Mouse (Mus musculus) embryo, embryonic 11.5 days (tissue): ENCODE measurements around the gene Ccl27b.
"Not testable (repeated sequence)": the region's sequence is repeated elsewhere in the genome, so short reads cannot be mapped to it uniquely, and the experiment has no call there.

Experiments
- DNase-seq: peaks from one replicate; pipeline ENCODE4 v3.0.0-alpha.2; 2012; ENCODE audit warnings: low read depth, low spot score

Ccl27b gene

GRCm38 (mm10) chr4:42654951-42655350, at the start of gene Ccl27b:
TSS of gene Ccl27b (plus strand) at chr4:42655251.
- DNase-seq, result not testable (repeated sequence)

DNA sequence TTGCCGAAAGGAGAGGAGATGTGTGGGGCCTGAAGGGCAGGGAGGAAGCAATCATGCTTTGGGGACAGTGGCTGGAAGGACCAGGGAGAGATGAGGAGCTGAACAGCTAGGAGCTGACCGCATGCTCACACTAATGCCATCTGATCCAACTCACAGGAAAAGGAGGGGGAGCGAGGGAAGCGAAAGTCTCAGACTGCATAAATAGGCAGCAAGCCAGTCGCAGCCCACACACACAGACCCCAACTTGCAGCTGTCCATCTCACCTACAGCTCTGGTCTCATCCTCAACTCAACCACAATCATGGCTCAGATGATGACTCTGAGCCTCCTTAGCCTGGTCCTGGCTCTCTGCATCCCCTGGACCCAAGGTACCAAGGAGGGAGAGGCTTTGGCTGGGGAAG, 43.2 kb upstream of the Ccl27b start, which contains the start of gene Gm10591:
Gene Gm10591, plus strand, starts transcription at position 301 of the 400 bp plus-strand sequence.
- not testable (repeated sequence) for DNase-seq

DNA sequence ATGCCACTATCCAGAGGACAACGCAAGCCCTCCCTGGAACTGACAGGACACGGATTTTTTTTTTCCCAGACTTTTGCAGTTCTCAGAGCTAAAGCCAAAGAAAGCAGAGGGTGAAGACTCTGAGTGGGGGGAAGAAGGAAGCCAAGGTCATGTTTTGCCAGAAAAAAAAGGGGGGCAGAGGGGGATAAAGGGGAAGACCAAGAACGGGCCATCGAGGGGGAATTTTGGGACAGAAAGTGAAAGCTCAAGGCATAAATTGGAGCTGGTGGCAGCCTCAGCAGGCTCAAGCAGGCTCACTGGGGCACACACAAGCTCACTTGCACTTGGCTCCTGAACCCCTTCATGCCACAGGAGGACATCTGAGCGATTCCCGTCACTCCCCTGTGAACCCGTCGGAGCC, 25.6 kb upstream of the Ccl27b start, which contains the start of gene Gm2564:
Gene Gm2564, plus strand, starts transcription at position 301 of the 400 bp plus-strand sequence.
- DNase-seq, result not testable (repeated sequence)

DNA sequence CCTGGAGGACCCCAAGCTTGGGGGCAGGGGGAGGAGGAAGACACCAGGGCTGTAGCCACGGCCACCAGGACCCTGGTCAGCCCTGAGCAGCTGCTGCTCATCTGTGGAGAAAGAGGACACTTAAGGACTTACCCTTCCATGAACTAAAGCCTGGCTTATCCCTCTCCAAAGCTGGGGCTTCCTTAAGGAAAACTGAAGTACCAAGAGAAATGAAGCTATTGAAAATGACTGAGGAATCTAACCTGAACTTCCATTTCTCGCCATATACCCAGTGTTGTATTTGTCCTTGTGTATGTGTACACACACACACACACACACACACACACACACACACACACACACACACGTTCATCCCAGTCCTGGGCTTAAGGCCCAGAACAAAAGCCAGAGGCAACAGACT, 6.7 kb downstream of the Ccl27b start, which contains the start of gene Il11ra2:
Gene Il11ra2, minus strand, starts transcription at position 101 of the 400 bp plus-strand sequence.
- DNase-seq, result not testable (repeated sequence)

GRCm38 (mm10) chr4:42675415-42675814, 20.4 kb downstream of the Ccl27b start:
- not testable (repeated sequence) for DNase-seq

GRCm38 (mm10) chr4:42679365-42679764, 24.3 kb downstream of the Ccl27b start:
- DNase-seq, result not testable (repeated sequence)

DNA sequence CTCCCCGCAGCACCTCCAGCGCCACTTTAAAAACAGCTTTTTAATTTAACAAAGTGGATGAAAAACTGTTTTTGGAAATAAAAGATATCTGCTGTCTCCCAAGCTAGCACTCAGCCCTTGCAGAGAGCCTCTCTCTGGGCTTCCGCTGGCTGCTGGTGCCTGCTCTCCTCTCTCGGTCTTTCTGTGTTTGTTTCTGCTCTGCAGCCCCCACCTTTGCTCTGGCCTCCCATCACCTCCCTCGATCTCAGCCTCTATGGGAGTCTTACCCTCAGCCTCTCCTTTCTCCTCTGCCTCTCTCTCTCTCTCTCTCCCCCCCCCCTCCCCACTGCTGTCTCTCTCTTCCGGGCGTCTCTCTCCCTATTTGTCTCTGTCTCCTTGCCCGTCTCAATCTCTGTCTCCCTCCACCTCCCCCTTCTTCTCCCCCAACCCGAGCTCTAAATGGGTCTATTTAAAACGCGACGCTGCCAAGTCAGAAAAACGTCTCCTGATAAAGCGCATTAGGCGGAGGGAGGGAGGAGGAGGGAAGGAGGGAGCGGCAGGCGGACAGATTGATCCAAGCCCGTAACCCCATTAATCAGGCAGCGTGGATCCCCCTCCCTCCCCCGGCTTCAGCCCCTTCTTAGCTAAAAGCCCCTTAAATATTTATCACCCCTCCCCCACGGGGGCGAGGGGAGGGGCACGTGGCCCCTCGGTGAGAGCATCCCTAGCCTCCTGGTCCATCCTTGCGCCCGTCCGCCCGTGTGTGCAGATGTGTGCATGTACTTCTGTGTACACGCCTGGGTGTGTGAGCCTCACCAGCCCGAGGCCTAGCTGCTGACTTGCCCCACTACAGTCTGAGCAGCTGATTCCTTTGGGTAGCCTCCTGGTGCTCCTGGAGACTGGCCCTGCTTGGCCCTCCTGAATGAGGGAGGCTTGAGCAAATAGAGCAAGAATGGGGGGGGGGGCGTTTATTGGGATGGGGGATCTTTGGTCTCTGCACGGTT, 25.6 kb downstream of the Ccl27b start:
- not testable (repeated sequence) for DNase-seq

- DNase-seq, result not testable (repeated sequence)
Measured at GRCm38 (mm10) chr4:42681473-42682182, 26.6 kb downstream of the Ccl27b start.

DNA sequence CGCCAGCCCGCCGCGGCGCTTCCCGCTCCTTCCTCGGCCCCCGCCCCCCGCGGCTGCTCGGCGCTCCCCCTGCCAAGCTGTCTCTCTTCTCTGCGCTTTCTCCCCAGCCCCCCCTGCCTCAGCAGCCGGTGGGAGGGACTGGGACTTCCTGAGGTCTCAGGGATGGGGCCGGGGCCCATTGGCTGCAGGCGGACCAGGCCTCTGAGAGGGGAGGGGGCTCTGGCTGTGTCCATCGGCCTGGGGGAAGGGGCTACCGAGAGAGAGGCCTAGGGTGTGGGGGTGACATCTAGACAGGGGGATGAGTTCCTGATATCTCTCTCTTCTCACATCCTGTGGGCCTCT, 27.1 kb downstream of the Ccl27b start:
- not testable (repeated sequence) for DNase-seq
